Mouse (Mus musculus) testis, adult 2 months (tissue): ENCODE measurements around the gene Acot1.

Source experiments
- CTCF ChIP-seq: fragments of 200-500 bp; IDR thresholded peaks from 2 replicates; pipeline ENCODE4 v1.5.1; 2012; ENCODE audit warnings: low read depth, mild to moderate bottlenecking, inconsistent platforms, low read length, moderate library complexity; ENCODE audit not compliant: control insufficient read depth, insufficient read depth, insufficient replicate concordance
- POLR2A ChIP-seq: fragments of 200-500 bp; IDR thresholded peaks from 2 replicates; pipeline ENCODE4 v1.6.1; 2012; ENCODE audit warnings: low read depth, mild to moderate bottlenecking, inconsistent platforms, low read length, moderate library complexity; ENCODE audit not compliant: control insufficient read depth

GRCm38 (mm10) chr12:84044045-84044444 is 34.8 kb downstream of the Acot1 start:
- TF ChIP-seq CTCF (no peak), POLR2A (no peak)
